Mouse (Mus musculus) kidney, adult 2 months (tissue): ENCODE measurements at regions not wholly inside any gene's neighbourhood (a gene's known extent, or its start where the extent isn't known, plus 50 kb on each side); places are given as distances from the start of the nearest gene placed in this dataset.

Experiments
- CTCF ChIP-seq: fragments of 200-500 bp; conservative IDR thresholded peaks from 2 replicates; pipeline ENCODE4 v1.5.1; 2011; ENCODE audit warnings: low read depth, mild to moderate bottlenecking, control low read depth, low read length, moderate library complexity, mixed read lengths; ENCODE audit not compliant: insufficient read depth, insufficient read length
- POLR2A ChIP-seq: fragments of 200-500 bp; IDR thresholded peaks from one replicate; pipeline ENCODE4 v1.6.1; 2011; ENCODE audit warnings: low read depth, low read length, control low read depth

DNA sequence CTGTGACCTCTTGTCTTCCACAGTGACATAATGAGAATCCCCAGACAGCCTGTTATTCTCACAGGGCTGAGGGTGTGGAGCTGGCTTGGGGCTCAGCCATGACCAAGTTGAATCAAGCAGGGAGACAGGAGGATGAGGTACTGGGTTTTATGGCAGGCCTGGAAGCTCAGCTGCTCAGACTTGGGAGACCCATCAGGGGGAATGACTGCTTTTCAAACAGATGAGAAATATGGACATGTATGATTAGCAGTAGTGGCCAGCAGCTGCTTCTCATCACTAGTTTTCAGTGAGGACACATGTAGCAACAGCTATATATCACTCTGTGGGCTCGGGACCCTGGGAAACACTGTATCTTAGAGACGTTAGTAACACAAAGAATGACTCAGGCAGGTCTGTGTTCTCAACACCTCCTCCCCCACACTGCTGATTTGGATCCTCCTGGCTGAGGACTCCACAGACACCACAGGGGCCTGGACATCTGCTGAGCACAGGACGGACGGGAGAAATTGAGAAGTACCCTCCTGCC, 87.9 kb downstream of the Cops8 start:
- TF ChIP-seq POLR2A, result no peak
- no peak for TF ChIP-seq CTCF
